Mouse (Mus musculus) embryonic facial prominence, embryonic 14.5 days (tissue): ENCODE data around the gene Ctrl. TPM values are rescaled to one million over a fixed set of nuclear protein-coding genes. Genes with fewer than 3 reads are reported as not detected.
A peak's percentile ranks its signal among the peaks of the same experiment; 100 is the strongest.

Source experiments
- ATAC-seq: fragments of 200-750 bp; cut with Nextera tagmentation; 2 replicates; pipeline ENCODE4 v1.8.0; 2017; ENCODE audit warnings: low read depth, moderate number of reproducible peaks, moderate TSS enrichment
- DNase-seq: peaks from one replicate; pipeline ENCODE4 v3.0.0-alpha.2; 2015; ENCODE audit warnings: low spot score
- H3K27ac ChIP-seq: fragments of 300-500 bp; sonication (generic); replicated peaks from 2 replicates; pipeline ENCODE4 v1.5.1; 2014; ENCODE audit warnings: low read depth, mild to moderate bottlenecking, low read length, moderate library complexity
- H3K27me3 ChIP-seq: fragments of 300-500 bp; sonication (generic); replicated peaks from 2 replicates; pipeline ENCODE4 v1.6.1; 2014; ENCODE audit warnings: low read length; ENCODE audit not compliant: control insufficient read depth, insufficient read depth
- H3K36me3 ChIP-seq: fragments of 300-500 bp; sonication (generic); 2 replicates; pipeline ENCODE4 v1.6.1; 2014; ENCODE audit warnings: low read length, mixed read lengths; ENCODE audit not compliant: control insufficient read depth, insufficient read depth
- H3K4me1 ChIP-seq: fragments of 300-500 bp; sonication (generic); 2 replicates; pipeline ENCODE4 v1.6.1; 2014; ENCODE audit warnings: antibody characterized with exemption, low read length; ENCODE audit not compliant: control insufficient read depth, insufficient read depth
- H3K4me2 ChIP-seq: fragments of 300-500 bp; sonication (generic); 2 replicates; pipeline ENCODE4 v1.6.1; 2014; ENCODE audit warnings: low read depth, mild to moderate bottlenecking, low read length, moderate library complexity, mixed read lengths
- H3K4me3 ChIP-seq: fragments of 300-500 bp; sonication (generic); 2 replicates; pipeline ENCODE4 v1.5.1; 2014; ENCODE audit warnings: low read depth, mild to moderate bottlenecking, low read length
- H3K9ac ChIP-seq: fragments of 300-500 bp; sonication (generic); 2 replicates; pipeline ENCODE4 v1.6.1; 2014; ENCODE audit warnings: low read depth, mild to moderate bottlenecking, low read length, moderate library complexity, mixed read lengths
- H3K9me3 ChIP-seq: fragments of 300-500 bp; sonication (generic); 2 replicates; pipeline ENCODE4 v1.6.1; 2016; ENCODE audit warnings: low read length; ENCODE audit not compliant: control insufficient read depth
- WGBS: fragments of 180-500 bp; shearing (Covaris S2); extraction: QIAGEN DNeasy Blood & Tissue Kit; methylation state at CpG from one replicate; pipeline ENCODE4 v1.1.7; 2014; 5-methylcytosine and 5-hydroxymethylcytosine counted together
- polyA plus RNA-seq: library from polyadenylated mRNA; unstranded; fragments of >200 nt; fragmentation: Nextera tagmentation; extraction: Ambion mirVana; gene quantifications from 2 replicates; pipeline ENCODE4 v1.2.1, GENCODE M21; 2014

Gene Ctrl
- polyA plus RNA-seq, 1 experiment from 2014 or later: 0.57 TPM

GRCm38 (mm10) chr8:105951057-105951659, 17.5 kb upstream of the Ctrl start:
- ATAC-seq: peak; percentile 79
- Histone ChIP-seq H3K9me3 (no peaks in the 10 kb centered on the region), H3K4me2 (no peak overlapping the region), H3K4me3 (no peak overlapping the region), H3K4me1 (peaks cover 9% of the 10 kb centered on the region; the same call in 1 of the 2 replicates), H3K27ac (peak overlapping the region; percentile 83), H3K9ac (no peak overlapping the region), H3K36me3 (peaks cover 97% of the 10 kb centered on the region), H3K27me3 (no peaks in the 10 kb centered on the region)
- WGBS: 29% methylated on average over 6 of the region's 7 CpGs
- DNase-seq: peak; percentile 72

- ATAC-seq (0 out of 2 replicates have a peak, but pooled peaks have one; percentile 14), DNase-seq (peak; percentile 72)
- peaks cover 9% of the 10 kb centered on the region; the same call in 1 of the 2 replicates for H3K4me1 ChIP-seq
- WGBS: 56% methylated on average over 10 of the region's 10 CpGs
- no peak overlapping the region for H3K9ac ChIP-seq
- H3K4me2 ChIP-seq: no peak overlapping the region
- no peaks in the 10 kb centered on the region for H3K9me3 ChIP-seq
- peaks cover 99% of the 10 kb centered on the region for H3K36me3 ChIP-seq
- H3K4me3 ChIP-seq: no peak overlapping the region
- H3K27ac ChIP-seq: no peak overlapping the region
- no peaks in the 10 kb centered on the region for H3K27me3 ChIP-seq
These were observed 15.7 kb upstream of the Ctrl start for GRCm38 (mm10) chr8:105949350-105949749.

- no peak within 1 kb of the TSS for H3K4me3 ChIP-seq
- no peak within 1 kb of the TSS for H3K9ac ChIP-seq
These were observed 9.7 kb upstream of the Ctrl start, which contains the start of gene Lcat for GRCm38 (mm10) chr8:105943321-105943739. Lcat (minus strand) TSS chr8:105943382.

GRCm38 (mm10) chr8:105942542-105942941, 8.9 kb upstream of the Ctrl start:
- H3K4me2 ChIP-seq: no peak overlapping the region
- H3K27me3 ChIP-seq: no peaks in the 10 kb centered on the region
- H3K9me3 ChIP-seq: no peaks in the 10 kb centered on the region
- H3K4me3 ChIP-seq: no peak overlapping the region
- H3K9ac ChIP-seq: no peak overlapping the region
- DNase-seq: no peak
- WGBS: 95% methylated on average over 5 of the region's 5 CpGs
- no peak for ATAC-seq
- H3K36me3 ChIP-seq: peaks cover 78% of the 10 kb centered on the region
- H3K4me1 ChIP-seq: 0 out of 2 replicates have a peak, but pooled peaks cover 4% of the 10 kb centered on the region
- H3K27ac ChIP-seq: no peak overlapping the region

More at GRCm38 (mm10) chr8:105943321-105943739, 9.7 kb upstream of the Ctrl start, which contains the start of gene Lcat:
- H3K9me3 ChIP-seq: no peaks in the 10 kb centered on the region
- 73% methylated on average over 6 of the region's 8 CpGs for WGBS
- DNase-seq: no peak
- ATAC-seq: no peak
- H3K4me1 ChIP-seq: 0 out of 2 replicates have a peak, but pooled peaks cover 1% of the 10 kb centered on the region
- peaks cover 86% of the 10 kb centered on the region for H3K36me3 ChIP-seq
- no peak within 1 kb of the TSS for H3K27ac ChIP-seq
- H3K4me2 ChIP-seq: no peak within 1 kb of the TSS
- H3K27me3 ChIP-seq: no peaks in the 10 kb centered on the region

- Histone ChIP-seq H3K4me2 (no peak overlapping the region), H3K4me3 (no peak overlapping the region), H3K36me3 (peaks cover 73% of the 10 kb centered on the region), H3K9ac (no peak overlapping the region), H3K27ac (no peak overlapping the region), H3K9me3 (no peaks in the 10 kb centered on the region), H3K4me1 (0 out of 2 replicates have a peak, but pooled peaks cover 4% of the 10 kb centered on the region), H3K27me3 (no peaks in the 10 kb centered on the region)
- DNase-seq (no peak), ATAC-seq (no peak)
- WGBS: 93% methylated on average over 11 of the region's 11 CpGs
These were observed 8.4 kb upstream of the Ctrl start for GRCm38 (mm10) chr8:105942026-105942425.

- Histone ChIP-seq H3K9ac (peak within 1 kb of the TSS; percentile 76), H3K4me3 (peak within 1 kb of the TSS; percentile 76), H3K27ac (peak within 1 kb of the TSS; percentile 81), H3K36me3 (peaks cover 36% of the 10 kb centered on the region), H3K27me3 (no peaks in the 10 kb centered on the region), H3K4me2 (peak within 1 kb of the TSS; percentile 94), H3K9me3 (no peaks in the 10 kb centered on the region), H3K4me1 (peaks cover 15% of the 10 kb centered on the region)
- no peak for ATAC-seq
- WGBS: 32% methylated on average over 4 of the region's 4 CpGs
- DNase-seq: peak; percentile 45
These were observed 4.6 kb upstream of the Ctrl start, which contains the start of gene Psmb10 for GRCm38 (mm10) chr8:105938306-105938669. Psmb10 (minus strand) TSS chr8:105938444.

GRCm38 (mm10) chr8:105937496-105938305, 4.0 kb upstream of the Ctrl start:
- Histone ChIP-seq H3K4me1 (peaks cover 15% of the 10 kb centered on the region), H3K27me3 (no peaks in the 10 kb centered on the region), H3K4me3 (peak overlapping the region; percentile 76), H3K4me2 (peak overlapping the region; percentile 94), H3K27ac (peak overlapping the region; percentile 81), H3K9me3 (no peaks in the 10 kb centered on the region), H3K36me3 (peaks cover 30% of the 10 kb centered on the region), H3K9ac (peak overlapping the region; percentile 76)
- WGBS: 2% methylated on average over 33 of the region's 33 CpGs
- DNase-seq: peak; percentile 31
- peak; percentile 27; the same call in 1 of the 2 replicates for ATAC-seq

- H3K4me3 ChIP-seq: peak overlapping the region; percentile 76
- under 1% methylated on average over 26 of the region's 30 CpGs for WGBS
These were observed 3.3 kb upstream of the Ctrl start for GRCm38 (mm10) chr8:105936866-105937475.

More at GRCm38 (mm10) chr8:105936866-105937475, 3.3 kb upstream of the Ctrl start:
- peak; percentile 96 for DNase-seq
- Histone ChIP-seq H3K4me1 (peaks cover 15% of the 10 kb centered on the region), H3K4me2 (peak overlapping the region; percentile 94), H3K36me3 (peaks cover 24% of the 10 kb centered on the region; the same call in 1 of the 2 replicates), H3K9me3 (no peaks in the 10 kb centered on the region), H3K9ac (peak overlapping the region; percentile 76), H3K27me3 (no peaks in the 10 kb centered on the region), H3K27ac (peak overlapping the region; percentile 81)
- peak; percentile 92 for ATAC-seq
